Mouse (Mus musculus) midbrain, postnatal 0 days (tissue): ENCODE measurements around the gene Hykk. TPM values are rescaled to one million over a fixed set of nuclear protein-coding genes. Genes with fewer than 3 reads are reported as not detected.

Experiments used
- ATAC-seq: fragments of 200-750 bp; cut with Nextera tagmentation; 2 replicates; pipeline ENCODE4 v1.8.0; 2017; ENCODE audit warnings: moderate number of reproducible peaks, mild to moderate bottlenecking, moderate TSS enrichment, moderate library complexity; ENCODE audit not compliant: low FRiP score
- DNase-seq: peaks from one replicate; pipeline ENCODE4 v3.0.0-alpha.2; 2015; ENCODE audit warnings: low spot score
- H3K27ac ChIP-seq: fragments of 300-500 bp; sonication (generic); 2 replicates; pipeline ENCODE4 v1.5.1; 2014; ENCODE audit warnings: low read depth, mild to moderate bottlenecking, low read length, mixed read lengths
- H3K27me3 ChIP-seq: fragments of 300-500 bp; sonication (generic); 2 replicates; pipeline ENCODE4 v1.6.1; 2014; ENCODE audit warnings: low read length, control low read depth, mixed read lengths; ENCODE audit not compliant: insufficient read depth
- H3K36me3 ChIP-seq: fragments of 300-500 bp; sonication (generic); 2 replicates; pipeline ENCODE4 v1.6.1; 2014; ENCODE audit warnings: low read length, control low read depth, mixed read lengths; ENCODE audit not compliant: insufficient read depth
- H3K4me1 ChIP-seq: fragments of 300-500 bp; sonication (generic); 2 replicates; pipeline ENCODE4 v1.6.1; 2014; ENCODE audit warnings: mild to moderate bottlenecking, control low read depth, antibody characterized with exemption, low read length, mixed read lengths; ENCODE audit not compliant: insufficient read depth
- H3K4me2 ChIP-seq: fragments of 300-500 bp; sonication (generic); 2 replicates; pipeline ENCODE4 v1.6.1; 2014; ENCODE audit warnings: low read depth, mild to moderate bottlenecking, low read length, mixed read lengths; ENCODE audit not compliant: poor library complexity, severe bottlenecking
- H3K4me3 ChIP-seq: fragments of 300-500 bp; sonication (generic); 2 replicates; pipeline ENCODE4 v1.5.1; 2014; ENCODE audit warnings: low read depth, mild to moderate bottlenecking, low read length, moderate library complexity
- H3K9ac ChIP-seq: fragments of 300-500 bp; sonication (generic); replicated peaks from 2 replicates; pipeline ENCODE4 v1.6.1; 2014; ENCODE audit warnings: mild to moderate bottlenecking, low read length, moderate library complexity, mixed read lengths; ENCODE audit not compliant: poor library complexity, severe bottlenecking
- H3K9me3 ChIP-seq: fragments of 300-500 bp; sonication (generic); 2 replicates; pipeline ENCODE4 v1.6.1; 2016; ENCODE audit warnings: low read length, control low read depth
- CTCF ChIP-seq: IDR thresholded peaks from 2 replicates; pipeline ENCODE4 v1.5.1; 2016; ENCODE audit warnings: antibody characterized with exemption, mild to moderate bottlenecking
- WGBS: fragments of 180-500 bp; shearing (Covaris S2); extraction: QIAGEN DNeasy Blood & Tissue Kit; methylation state at CpG from one replicate; pipeline ENCODE4 v1.1.7; 2014; 5-methylcytosine and 5-hydroxymethylcytosine counted together
- polyA plus RNA-seq: library from polyadenylated mRNA; unstranded; fragments of >200 nt; fragmentation: Nextera tagmentation; extraction: Ambion mirVana; gene quantifications from 2 replicates; pipeline ENCODE4 v1.2.1, GENCODE M21; 2015
- total RNA-seq: library from RNA; depleted of rRNA; stranded (reverse); fragments of >200 nt; gene quantifications from 2 replicates; pipeline ENCODE4 v1.2.3, GENCODE M21; 2014

Gene Hykk
- total and polyA plus RNA-seq, 2 experiments from 2014 or later: 1.3 to 1.4 TPM

DNA sequence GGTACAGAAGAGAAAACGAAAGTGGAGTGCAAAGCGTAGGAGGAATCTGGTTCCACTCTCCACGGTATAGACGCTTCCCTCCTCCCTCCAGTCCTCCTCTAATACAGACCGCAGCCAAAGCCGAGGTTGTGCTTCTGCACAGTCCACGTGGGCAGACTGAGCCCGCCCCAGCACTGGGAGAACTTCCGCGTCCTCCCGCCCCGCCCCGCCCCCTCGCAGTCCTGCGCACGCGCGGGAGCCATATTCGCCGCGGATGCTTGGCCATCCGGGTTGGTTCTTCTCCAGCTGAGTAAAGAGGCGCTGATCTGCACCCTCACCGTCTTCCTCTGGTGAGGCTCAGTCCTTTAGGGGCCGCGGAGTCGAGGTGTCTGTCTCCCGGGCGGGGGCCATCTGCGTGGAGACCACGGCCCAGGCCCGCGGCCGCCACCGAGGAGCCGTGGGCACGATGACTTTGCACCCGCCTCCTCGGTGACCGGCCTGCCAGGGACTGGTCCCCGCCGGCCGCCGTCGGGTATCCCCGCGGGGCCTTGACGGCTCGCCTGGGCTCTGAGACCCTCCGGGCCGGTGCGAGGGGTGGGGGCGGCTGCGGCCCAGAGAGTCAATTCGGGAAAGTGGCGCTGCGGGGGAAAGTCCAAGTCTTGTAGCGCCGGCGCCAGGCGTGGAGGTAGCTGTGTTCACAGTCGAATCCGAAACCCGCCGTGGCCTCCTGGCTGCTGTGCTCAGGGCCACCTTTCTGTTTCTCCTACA, 33.7 kb downstream of the Hykk start, which contains the start of the genes Psma4 and AY074887:
Gene Psma4 (plus strand): TSS at position 216 of the 747 bp plus-strand sequence.
Gene AY074887 (minus strand): TSS at position 424 of the 747 bp plus-strand sequence.
- DNase-seq (peak; percentile 95), ATAC-seq (peak; percentile 99)
- H3K9me3 ChIP-seq: no peaks in the 10 kb centered on the region
- H3K4me1 ChIP-seq: peaks cover 8% of the 10 kb centered on the region; the same call in 1 of the 2 replicates
- WGBS: under 1% methylated on average over 60 of the region's 65 CpGs
- H3K27ac ChIP-seq: peak within 1 kb of the TSS; percentile 92
- no peak; the same call in 1 of the 2 replicates for TF ChIP-seq CTCF
- H3K4me3 ChIP-seq: peak within 1 kb of the TSS; percentile 81
- peaks cover 19% of the 10 kb centered on the region for H3K36me3 ChIP-seq
- H3K9ac ChIP-seq: peak within 1 kb of the TSS; percentile 77
- no peaks in the 10 kb centered on the region for H3K27me3 ChIP-seq
- peak within 1 kb of the TSS; percentile 56 for H3K4me2 ChIP-seq

DNA sequence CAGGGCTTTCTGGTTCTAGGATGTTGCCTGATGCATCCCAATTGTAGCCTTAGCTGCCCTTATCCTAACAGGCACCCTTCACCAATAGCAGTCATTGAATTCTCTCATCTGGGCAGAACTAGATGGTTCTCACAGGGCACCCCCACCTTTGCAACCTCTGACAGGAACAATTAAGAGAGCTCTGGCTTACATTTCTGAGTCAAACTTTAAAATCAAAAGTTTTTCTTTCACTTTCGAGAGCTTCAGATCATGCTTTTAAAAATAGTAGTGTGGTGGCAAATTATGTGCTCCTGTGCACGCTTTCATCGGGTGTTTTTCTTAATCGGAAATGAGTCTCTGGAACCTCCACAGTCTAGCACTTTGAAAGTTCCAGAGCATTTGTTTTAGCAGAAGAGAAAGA, 44.0 kb downstream of the Hykk start:
- no peak for DNase-seq
- Histone ChIP-seq H3K27me3 (no peaks in the 10 kb centered on the region), H3K4me3 (no peak overlapping the region)

GRCm38 (mm10) chr9:54963669-54964068, 46.6 kb downstream of the Hykk start:
- H3K4me2 ChIP-seq: no peak overlapping the region
- ATAC-seq (no peak), DNase-seq (no peak)
- no peak for TF ChIP-seq CTCF
- no peak overlapping the region for H3K27ac ChIP-seq
- H3K36me3 ChIP-seq: peaks cover 15% of the 10 kb centered on the region
- no peaks in the 10 kb centered on the region for H3K4me1 ChIP-seq
- no peak overlapping the region for H3K9ac ChIP-seq
- H3K9me3 ChIP-seq: no peaks in the 10 kb centered on the region
- H3K27me3 ChIP-seq: no peaks in the 10 kb centered on the region
- H3K4me3 ChIP-seq: no peak overlapping the region

More for the DNA sequence above, 44.0 kb downstream of the Hykk start:
- WGBS: 97% methylated on average over 4 of the region's 4 CpGs
- TF ChIP-seq CTCF: no peak
- no peak for ATAC-seq
- H3K4me1 ChIP-seq: no peaks in the 10 kb centered on the region
- no peak overlapping the region for H3K4me2 ChIP-seq
- H3K36me3 ChIP-seq: peaks cover 33% of the 10 kb centered on the region
- no peaks in the 10 kb centered on the region for H3K9me3 ChIP-seq
- H3K9ac ChIP-seq: no peak overlapping the region
- no peak overlapping the region for H3K27ac ChIP-seq

- no peak overlapping the region for H3K27ac ChIP-seq
- H3K9me3 ChIP-seq: no peaks in the 10 kb centered on the region
- DNase-seq (no peak), ATAC-seq (no peak)
- H3K4me3 ChIP-seq: no peak overlapping the region
- H3K4me2 ChIP-seq: no peak overlapping the region
- TF ChIP-seq CTCF: no peak
- no peak overlapping the region for H3K9ac ChIP-seq
- 61% methylated on average over 8 of the region's 8 CpGs for WGBS
- no peaks in the 10 kb centered on the region for H3K4me1 ChIP-seq
- H3K36me3 ChIP-seq: no peaks in the 10 kb centered on the region
- 0 out of 2 replicates have a peak, but pooled peaks cover 2% of the 10 kb centered on the region for H3K27me3 ChIP-seq
Observed at GRCm38 (mm10) chr9:54969972-54970637, 53.0 kb downstream of the Hykk start.

DNA sequence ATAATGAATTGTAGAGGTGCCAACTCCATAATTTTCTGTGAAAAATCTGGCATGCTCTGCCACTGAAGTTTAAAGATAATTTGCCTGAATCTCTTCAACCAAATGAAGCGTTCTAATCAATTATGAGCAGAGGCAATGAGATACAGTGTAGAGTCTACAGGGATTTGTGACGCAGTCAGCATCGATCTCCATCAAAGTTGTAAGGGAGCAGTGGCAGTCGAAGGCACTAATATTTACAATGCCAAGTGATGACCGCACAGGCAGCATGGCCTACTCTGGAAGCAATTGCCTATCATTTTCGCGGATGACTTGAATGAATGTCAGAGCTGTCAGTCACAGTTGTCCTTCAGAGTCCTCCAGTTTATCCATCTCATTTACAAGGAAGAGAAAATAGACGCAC, 63.6 kb downstream of the Hykk start, which contains the start of gene Chrna5:
Gene Chrna5 (plus strand): TSS at position 207 of the 400 bp plus-strand sequence.
- Histone ChIP-seq H3K4me1 (peaks cover 6% of the 10 kb centered on the region; the same call in 1 of the 2 replicates), H3K27me3 (peaks cover 9% of the 10 kb centered on the region), H3K36me3 (no peaks in the 10 kb centered on the region), H3K4me2 (peak within 1 kb of the TSS; percentile 91), H3K9me3 (no peaks in the 10 kb centered on the region), H3K4me3 (peak within 1 kb of the TSS; percentile 59), H3K9ac (peak within 1 kb of the TSS; percentile 57), H3K27ac (no peak within 1 kb of the TSS)
- TF ChIP-seq CTCF: no peak
- DNase-seq: peak; percentile 41
- 23% methylated on average over 8 of the region's 8 CpGs for WGBS
- ATAC-seq: no peak
